Mouse (Mus musculus) activated CD4-positive, CD25-positive, alpha-beta regulatory T cell, adult 4 months (primary cell): ENCODE measurements around the gene Slc4a8. TPM values are rescaled to one million over a fixed set of nuclear protein-coding genes. Genes with fewer than 3 reads are reported as not detected.
"Not testable (repeated sequence)": the region's sequence is repeated elsewhere in the genome, so short reads cannot be mapped to it uniquely, and the experiment has no call there.

Source experiments
- ATAC-seq: one replicate; pipeline ENCODE4 v1.8.0; 2017
- polyA plus RNA-seq, 2 experiments: library from polyadenylated mRNA; unstranded; fragments of 100-300 nt; shearing (Covaris generic); gene quantifications; one replicate each; pipeline ENCODE4 v1.2.1; 2017

Slc4a8 gene
- polyA plus RNA-seq, 2 experiments from 2014 or later, result 8.6 to 10.2 TPM

GRCm38 (mm10) chr15:100773859-100774258, 12.3 kb downstream of the Slc4a8 start:
- not testable (repeated sequence) for ATAC-seq

- no peak for ATAC-seq
Observed at GRCm38 (mm10) chr15:100775189-100776166, 13.9 kb downstream of the Slc4a8 start.

GRCm38 (mm10) chr15:100776424-100776823, 14.9 kb downstream of the Slc4a8 start:
- no peak for ATAC-seq

GRCm38 (mm10) chr15:100777020-100778016, 15.8 kb downstream of the Slc4a8 start:
- no peak for ATAC-seq

GRCm38 (mm10) chr15:100779896-100780295, 18.3 kb downstream of the Slc4a8 start:
- no peak for ATAC-seq

DNA sequence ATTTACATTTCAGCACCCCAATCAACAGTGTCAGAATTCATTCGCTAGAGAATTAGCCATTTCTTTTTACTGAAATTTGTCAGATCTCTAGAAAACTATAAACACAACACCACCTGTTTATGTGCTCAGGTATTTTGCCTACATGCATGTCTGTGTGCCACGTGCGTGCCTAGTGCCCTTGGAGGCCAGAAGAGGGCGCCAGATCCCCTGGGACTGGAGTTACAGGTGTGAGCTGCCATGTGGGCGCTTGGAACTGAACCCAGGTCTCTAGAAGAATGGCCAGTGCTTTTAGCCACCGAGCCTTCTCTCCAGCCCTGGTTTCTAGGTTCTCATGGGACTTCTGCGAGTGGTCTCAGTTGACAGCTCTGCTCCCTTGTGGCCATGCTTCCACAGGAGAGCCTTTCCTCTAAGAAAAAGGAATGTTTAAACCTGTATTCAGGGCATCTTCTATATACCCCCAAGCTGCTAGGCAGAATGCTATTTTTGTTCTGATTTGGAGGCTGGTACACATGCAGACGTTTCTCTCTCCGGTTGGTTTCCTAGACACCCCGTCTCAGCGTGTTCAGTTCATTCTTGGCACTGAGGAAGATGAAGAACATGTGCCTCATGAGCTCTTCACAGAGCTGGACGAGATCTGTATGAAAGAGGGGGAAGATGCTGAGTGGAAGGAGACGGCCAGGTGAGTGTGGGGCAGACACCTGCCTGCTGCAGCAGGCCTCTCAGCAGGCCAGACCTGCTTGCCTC, 21.9 kb downstream of the Slc4a8 start:
- no peak for ATAC-seq

DNA sequence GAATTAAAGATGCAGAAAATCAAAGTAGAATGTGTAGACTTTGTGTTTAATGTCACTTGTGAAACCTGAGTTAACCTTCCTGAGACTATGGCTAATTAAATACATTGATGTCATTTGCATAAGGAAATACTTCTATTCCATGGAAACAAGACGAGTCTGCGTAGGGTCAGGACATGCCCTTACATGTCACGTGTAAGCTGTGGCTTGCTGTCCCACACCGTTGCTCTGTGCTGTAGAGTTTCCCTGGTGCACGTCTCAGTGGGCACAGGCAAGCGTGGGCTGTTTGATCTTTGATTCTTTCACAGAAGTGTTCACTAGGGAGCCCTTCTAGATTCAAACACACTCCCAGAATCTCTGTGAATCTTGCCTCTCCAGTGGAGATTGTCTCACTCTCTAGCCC, 28.7 kb downstream of the Slc4a8 start:
- ATAC-seq, result no peak

- no peak for ATAC-seq
Observed at GRCm38 (mm10) chr15:100792324-100792723, 30.8 kb downstream of the Slc4a8 start.

- no peak for ATAC-seq
Observed at GRCm38 (mm10) chr15:100800914-100801313, 39.4 kb downstream of the Slc4a8 start.

DNA sequence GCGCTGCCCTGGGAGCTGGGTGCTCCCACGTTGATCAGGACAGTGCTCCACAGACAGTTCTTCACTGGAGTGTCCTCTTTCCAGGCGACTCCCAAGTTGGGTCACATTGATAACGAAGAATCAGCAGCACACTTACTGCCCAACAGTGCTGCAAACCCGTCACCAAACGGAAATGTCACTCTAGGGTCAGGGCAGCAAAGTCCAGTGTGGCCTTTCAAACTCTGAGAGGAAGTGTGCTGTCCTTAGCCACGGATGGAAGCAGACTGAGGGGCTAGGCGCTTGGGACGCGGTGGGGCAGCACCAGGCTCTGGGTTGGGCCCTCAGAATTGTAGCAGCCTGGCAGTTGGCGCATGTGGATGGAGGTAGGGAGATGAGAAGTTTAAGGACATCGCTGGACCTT, 46.5 kb downstream of the Slc4a8 start:
- ATAC-seq, result no peak

DNA sequence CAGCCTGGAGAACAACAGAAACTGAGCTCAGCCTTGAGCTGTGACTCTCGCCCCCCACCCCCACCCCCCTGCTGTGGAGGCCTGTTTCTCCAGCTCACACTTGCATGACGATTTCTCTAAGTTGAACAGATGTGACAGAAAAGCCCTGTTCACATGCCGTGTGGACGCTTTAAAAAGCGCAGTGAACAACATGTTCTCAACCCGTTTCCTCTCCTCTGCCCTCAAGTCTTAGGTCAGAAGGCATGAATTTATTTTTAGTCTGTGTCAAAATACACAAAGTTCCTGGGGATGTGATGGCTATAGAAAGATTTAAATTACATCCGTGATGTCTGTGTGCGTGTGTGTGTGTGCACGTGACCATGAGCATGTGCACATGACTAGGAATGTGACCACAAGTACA, 46.9 kb downstream of the Slc4a8 start:
- no peak for ATAC-seq

GRCm38 (mm10) chr15:100810243-100810642, 48.7 kb downstream of the Slc4a8 start:
- no peak for ATAC-seq

DNA sequence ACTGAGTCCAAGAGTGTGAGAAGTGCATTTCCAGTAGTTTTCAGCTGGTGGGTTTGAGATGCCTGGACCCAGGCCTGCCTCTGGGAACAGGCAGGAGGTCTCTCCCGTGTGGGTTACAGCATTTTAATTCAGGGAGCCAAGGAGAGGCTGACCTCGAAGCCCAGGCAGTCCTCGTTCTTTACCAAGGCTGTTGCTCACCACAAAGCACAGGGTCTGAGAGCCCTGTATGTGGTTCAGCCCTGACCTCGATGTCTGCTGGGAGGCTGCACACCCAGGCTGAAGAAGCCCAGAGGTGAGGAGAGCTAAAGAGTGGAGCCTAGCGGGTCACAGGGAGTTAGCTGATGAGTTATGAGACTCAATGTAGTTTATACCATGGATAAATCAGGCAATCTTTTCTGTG, 52.0 kb downstream of the Slc4a8 start:
- no peak for ATAC-seq

DNA sequence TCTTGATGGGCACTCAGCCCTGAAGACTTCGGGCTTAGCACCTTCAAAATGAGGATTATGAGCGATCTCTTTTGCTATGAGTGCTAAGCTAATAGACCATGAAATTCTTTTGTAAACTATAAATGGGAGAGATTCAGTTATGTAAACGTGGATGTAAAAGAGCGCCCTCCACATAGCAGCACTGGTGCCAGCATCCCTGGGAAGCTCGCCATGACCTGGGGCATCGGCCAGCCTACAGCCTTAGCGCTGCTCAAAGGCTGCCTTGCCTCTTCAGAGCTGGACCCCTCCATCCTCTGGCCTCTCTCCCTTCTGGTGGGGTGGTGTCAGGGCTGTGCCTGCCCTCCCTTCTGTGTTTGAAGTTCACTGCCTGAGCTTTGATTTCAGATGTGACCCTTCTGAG, 52.5 kb downstream of the Slc4a8 start:
- no peak for ATAC-seq

- no peak for ATAC-seq
Observed at GRCm38 (mm10) chr15:100815310-100815709, 53.8 kb downstream of the Slc4a8 start.

- no peak for ATAC-seq
Observed at GRCm38 (mm10) chr15:100818860-100819259, 57.3 kb downstream of the Slc4a8 start.

GRCm38 (mm10) chr15:100821824-100822223, 60.3 kb downstream of the Slc4a8 start:
- ATAC-seq, result no peak

DNA sequence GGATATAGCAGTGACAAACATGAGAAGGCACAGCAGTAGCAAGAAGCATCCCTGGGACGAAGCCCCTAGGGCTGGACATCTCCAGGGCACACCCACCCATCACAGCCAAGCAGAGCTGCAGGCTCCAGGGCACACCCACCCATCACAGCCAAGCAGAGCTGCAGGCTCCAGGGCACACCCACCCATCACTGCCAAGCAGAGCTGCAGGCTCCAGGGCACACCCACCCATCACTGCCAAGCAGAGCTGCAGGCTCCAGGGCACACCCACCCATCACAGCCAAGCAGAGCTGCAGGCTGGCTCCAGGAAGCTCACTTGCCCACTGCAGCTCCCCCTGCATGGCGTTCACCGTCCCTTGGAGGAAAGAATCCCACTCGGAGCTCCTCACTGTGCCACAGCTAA, 60.8 kb downstream of the Slc4a8 start:
- not testable (repeated sequence) for ATAC-seq

GRCm38 (mm10) chr15:100825249-100825856, 63.8 kb downstream of the Slc4a8 start:
- no peak for ATAC-seq

DNA sequence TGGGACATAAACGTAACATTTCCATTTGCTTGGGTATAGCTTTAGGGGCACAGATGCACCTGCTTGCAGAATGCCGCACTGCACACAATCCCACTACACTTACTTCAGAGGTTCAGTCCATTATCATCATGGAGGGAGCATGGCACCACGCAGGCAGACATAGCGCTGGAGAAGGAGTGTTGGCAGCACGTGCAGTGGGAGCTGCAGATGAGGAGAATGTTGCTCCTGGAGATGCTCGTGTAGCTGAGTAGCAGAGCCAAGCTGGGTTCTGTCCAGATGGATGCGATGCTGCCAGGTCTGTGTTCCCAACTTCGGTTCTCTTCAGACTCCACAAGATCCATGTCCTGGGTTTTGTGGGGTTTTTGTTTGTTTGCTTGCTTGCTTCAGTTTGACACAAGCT, 64.5 kb downstream of the Slc4a8 start:
- ATAC-seq, result no peak

- ATAC-seq, result no peak
Observed at GRCm38 (mm10) chr15:100829775-100830174, 68.2 kb downstream of the Slc4a8 start.

DNA sequence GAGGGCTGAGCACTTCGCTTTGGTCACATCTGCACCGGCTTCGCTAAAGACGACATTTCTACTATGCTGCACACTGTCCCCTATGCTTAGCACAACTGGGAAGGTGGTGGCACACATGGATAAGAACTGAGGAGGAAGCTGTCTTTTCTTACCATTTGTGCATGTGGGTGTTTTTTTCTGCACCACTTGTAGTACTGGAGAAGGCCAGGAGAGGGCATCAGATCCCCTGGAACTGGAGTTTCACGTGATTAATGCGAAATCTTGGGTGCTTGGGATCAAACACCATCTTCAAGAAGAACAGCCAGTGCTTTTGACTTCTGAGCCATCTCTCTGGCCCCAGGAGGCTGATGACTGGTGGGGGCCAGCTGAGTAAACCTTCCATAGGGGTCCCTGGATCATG, 69.1 kb downstream of the Slc4a8 start:
- no peak for ATAC-seq
